ENCODE assay signal across 29 mouse cellular contexts in genomic region chr3:142546690-142547089, GRCm38 (mm10). TPM values are rescaled to one million over a fixed set of nuclear protein-coding genes. Genes with fewer than 3 reads are reported as not detected.
DNase-seq lines count a peak whose midpoint lies in the region; ATAC-seq and TF ChIP-seq lines count a peak whose summit lies in the region.
"Had no signal": no experiment of that assay in that cellular context is flagged by ENCODE, and none has a peak within 500 bp of the region (broad histone marks: within the 10 kb centered on the region; RNA-seq: fewer than 3 reads in every experiment).

No protein-coding gene starts in this region.

- H3K4me3 ChIP-seq in midbrain, postnatal 0 days (ENCODE audit: low read depth, low read length): no peak overlapping the region
- no peak overlapping the region for H3K4me3 ChIP-seq in midbrain, embryonic 15.5 days
- H3K4me3 ChIP-seq: embryonic facial prominence, embryonic 13.5 days; erythroblast, embryonic 14.5 days; forebrain, embryonic 13.5 days; heart, embryonic 15.5 days; limb, embryonic 10.5 days; midbrain, embryonic 13.5 days; myocyte; neural tube, embryonic 15.5 days; stomach, embryonic 15.5 days had no signal

- H3K36me3 ChIP-seq in midbrain, postnatal 0 days (ENCODE audit: insufficient read depth, low read length): no peaks in the 10 kb centered on the region
- no peaks in the 10 kb centered on the region for H3K36me3 ChIP-seq in midbrain, embryonic 15.5 days (replicated peaks)
- H3K36me3 ChIP-seq: embryonic facial prominence, embryonic 13.5 days; heart, embryonic 15.5 days; limb, embryonic 10.5 days; midbrain, embryonic 13.5 days; neural tube, embryonic 15.5 days; stomach, embryonic 15.5 days had no signal

- no peaks in the 10 kb centered on the region for H3K9me3 ChIP-seq in midbrain, postnatal 0 days (ENCODE audit: low read length)
- H3K9me3 ChIP-seq in midbrain, embryonic 15.5 days: no peaks in the 10 kb centered on the region
- H3K9me3 ChIP-seq: embryonic facial prominence, embryonic 13.5 days; forebrain, embryonic 13.5 days; heart, embryonic 15.5 days; limb, embryonic 10.5 days; midbrain, embryonic 13.5 days; neural tube, embryonic 15.5 days; stomach, embryonic 15.5 days had no signal

- H3K4me2 ChIP-seq in midbrain, postnatal 0 days (ENCODE audit: low read depth, low read length, poor library complexity, severe bottlenecking): no peak overlapping the region
- H3K4me2 ChIP-seq in midbrain, embryonic 15.5 days: no peak overlapping the region
- H3K4me2 ChIP-seq: embryonic facial prominence, embryonic 13.5 days; forebrain, embryonic 13.5 days; heart, embryonic 15.5 days; midbrain, embryonic 13.5 days; neural tube, embryonic 15.5 days; stomach, embryonic 15.5 days had no signal

- no peak for ATAC-seq in midbrain, postnatal 0 days (ENCODE audit: low FRiP score)
- ATAC-seq in midbrain, embryonic 15.5 days (replicated peaks): no peak
- ATAC-seq in monocyte, adult 5-6 weeks (replicated peaks; ENCODE audit: insufficient number of reproducible peaks, low FRiP score, low TSS enrichment, poor library complexity, severe bottlenecking): no peak
- ATAC-seq: forebrain, embryonic 13.5 days; hindbrain, embryonic 16.5 days; liver, postnatal 0 days; lung, postnatal 0 days; midbrain, embryonic 13.5 days had no signal

- no peak for TF ChIP-seq CTCF in midbrain, postnatal 0 days (IDR thresholded peaks at IDR 0.05)
- TF ChIP-seq CTCF in brain, embryonic 14.5 days (IDR thresholded peaks at IDR 0.05; ENCODE audit: borderline replicate concordance, extremely low read depth, insufficient read depth, insufficient read length): no peak

- WGBS in midbrain, postnatal 0 days: 82% methylated on average over 3 of the region's 3 CpGs
- 83% methylated on average over 3 of the region's 3 CpGs for WGBS in midbrain, embryonic 15.5 days

- no peak for TF ChIP-seq POLR2A in brain, embryonic 14.5 days (IDR thresholded peaks at IDR 0.05; ENCODE audit: borderline replicate concordance, extremely low read depth, insufficient read depth, insufficient read length, poor library complexity, severe bottlenecking)

- H3K9ac ChIP-seq in midbrain, postnatal 0 days (replicated peaks; ENCODE audit: low read length, poor library complexity, severe bottlenecking): no peak overlapping the region
- H3K9ac ChIP-seq in midbrain, embryonic 15.5 days: no peak overlapping the region
- H3K9ac ChIP-seq: embryonic facial prominence, embryonic 13.5 days; forebrain, embryonic 13.5 days; heart, embryonic 15.5 days; liver, postnatal 0 days; midbrain, embryonic 13.5 days; neural tube, embryonic 15.5 days; stomach, embryonic 15.5 days had no signal

- no peak overlapping the region for H3K27ac ChIP-seq in midbrain, postnatal 0 days (ENCODE audit: low read depth, low read length)
- no peak overlapping the region for H3K27ac ChIP-seq in midbrain, embryonic 15.5 days
- H3K27ac ChIP-seq: embryonic facial prominence, embryonic 13.5 days; forebrain, embryonic 13.5 days; heart, embryonic 15.5 days; limb, embryonic 10.5 days; midbrain, embryonic 13.5 days; neural tube, embryonic 15.5 days; stomach, embryonic 15.5 days had no signal

- no peaks in the 10 kb centered on the region for H3K27me3 ChIP-seq in midbrain, postnatal 0 days (ENCODE audit: insufficient read depth, low read length)
- H3K27me3 ChIP-seq in midbrain, embryonic 15.5 days (replicated peaks): no peaks in the 10 kb centered on the region
- H3K27me3 ChIP-seq: embryonic facial prominence, embryonic 13.5 days; forebrain, embryonic 13.5 days; heart, embryonic 15.5 days; midbrain, embryonic 13.5 days; neural tube, embryonic 15.5 days; stomach, embryonic 15.5 days had no signal

- H3K4me1 ChIP-seq in midbrain, postnatal 0 days (ENCODE audit: insufficient read depth, low read length): no peaks in the 10 kb centered on the region
- H3K4me1 ChIP-seq in midbrain, embryonic 15.5 days: no peaks in the 10 kb centered on the region
- H3K4me1 ChIP-seq: embryonic facial prominence, embryonic 13.5 days; forebrain, embryonic 13.5 days; heart, embryonic 15.5 days; limb, embryonic 10.5 days; midbrain, embryonic 13.5 days; neural tube, embryonic 15.5 days; stomach, embryonic 15.5 days had no signal

- peak; percentile 9 for DNase-seq in kidney, adult 11 months
- DNase-seq in kidney, postnatal 10 days: no peak
- DNase-seq in midbrain, postnatal 0 days (ENCODE audit: low spot score): peak; percentile 45
- peak; percentile 54 for DNase-seq in brain, embryonic 14.5 days (ENCODE audit: low read depth)
- DNase-seq in gastrocnemius, adult 18-20 months (ENCODE audit: low spot score): no peak
- DNase-seq in ovary, postnatal 36 days (ENCODE audit: low spot score): no peak
- DNase-seq: cerebellum, adult 18-20 months; kidney, adult 18-20 months; liver; liver, postnatal 0 days; thymus, postnatal 36 days had no signal

RNA-seq across cellular contexts. Expression of gene Gbp3, which starts 13.1 kb away (rescaled TPM):
- total RNA-seq in midbrain, postnatal 0 days (2014; rRNA removed): 3.1 and 3.5 TPM in 2 replicates
- 2.3 and 3.6 TPM in 2 replicates for polyA plus RNA-seq in midbrain, postnatal 0 days (2015; fragmentation: Nextera tagmentation; extraction: Ambion mirVana)
- 1.1 and 1.5 TPM in 2 replicates for polyA plus RNA-seq in midbrain, embryonic 15.5 days (2015; fragmentation: Nextera tagmentation; extraction: Ambion mirVana)
- 0.62 and 1.1 TPM in 2 replicates for polyA plus RNA-seq in brain, embryonic 14.5 days (2012; rRNA removed)
- total RNA-seq in monocyte, adult 5-6 weeks (2017): 30.7 to 52.2 TPM (median 39.1 TPM) in 3 replicates
- total RNA-seq in gastrocnemius, adult 18-20 months (2021): 1 to 10 TPM; 1.6 to 4.3 TPM
- polyA plus RNA-seq: erythroblast, embryonic 14.5 days had no signal

RNA-seq across cellular contexts. Expression of gene Gbp7, which starts 16.5 kb away (rescaled TPM):
- total RNA-seq in midbrain, postnatal 0 days (2014; rRNA removed): 2.5 and 2.8 TPM in 2 replicates
- 3.0 and 3.1 TPM in 2 replicates for polyA plus RNA-seq in midbrain, postnatal 0 days (2015; fragmentation: Nextera tagmentation; extraction: Ambion mirVana)
- 2.1 and 2.5 TPM in 2 replicates for polyA plus RNA-seq in midbrain, embryonic 15.5 days (2015; fragmentation: Nextera tagmentation; extraction: Ambion mirVana)
- 0.30 and 0.62 TPM in 2 replicates for polyA plus RNA-seq in brain, embryonic 14.5 days (2012; rRNA removed)
- total RNA-seq in monocyte, adult 5-6 weeks (2017): 13.6 to 60.0 TPM (median 22.9 TPM) in 3 replicates
- 1 to 10 TPM; 2.8 to 6.9 TPM for total RNA-seq in gastrocnemius, adult 18-20 months (2021)

RNA-seq across cellular contexts. Expression of gene Gbp2b, which starts 48.0 kb away (rescaled TPM):
- total RNA-seq in midbrain, postnatal 0 days (2014; rRNA removed): not detected in 2 replicates
- polyA plus RNA-seq in midbrain, postnatal 0 days (2015; fragmentation: Nextera tagmentation; extraction: Ambion mirVana): not detected in 2 replicates
- not detected in 2 replicates for polyA plus RNA-seq in midbrain, embryonic 15.5 days (2015; fragmentation: Nextera tagmentation; extraction: Ambion mirVana)
- not detected in 2 replicates for polyA plus RNA-seq in brain, embryonic 14.5 days (2012; rRNA removed)
- total RNA-seq in monocyte, adult 5-6 weeks (2017): 0.29 to 0.64 TPM in 2 of 3 replicates, not detected in the other
- total RNA-seq in gastrocnemius, adult 18-20 months (2021): under 1 TPM in 1 of 2 experiments, not detected in 1; 0.19 TPM
- total RNA-seq: gastrocnemius, adult 8-10 months; hematopoietic stem cell, adult 5-6 weeks; left cerebral cortex, adult 18-20 months; megakaryocyte, adult 5-6 weeks had no signal
- polyA plus RNA-seq: embryonic facial prominence, embryonic 13.5 days; erythroblast, embryonic 14.5 days; forebrain, embryonic 13.5 days; frontal cortex, adult 2 months; heart, embryonic 15.5 days; limb, embryonic 10.5 days; midbrain, embryonic 13.5 days; neural tube, embryonic 15.5 days had no signal

RNA-seq across cellular contexts. Expression of gene Gbp5, which starts 52.9 kb away (rescaled TPM):
- total RNA-seq in midbrain, postnatal 0 days (2014; rRNA removed): 0.19 and 1.0 TPM in 2 replicates
- 0.23 and 0.39 TPM in 2 replicates for polyA plus RNA-seq in midbrain, postnatal 0 days (2015; fragmentation: Nextera tagmentation; extraction: Ambion mirVana)
- 0.22 and 0.30 TPM in 2 replicates for polyA plus RNA-seq in midbrain, embryonic 15.5 days (2015; fragmentation: Nextera tagmentation; extraction: Ambion mirVana)
- polyA plus RNA-seq in brain, embryonic 14.5 days (2012; rRNA removed): 0.10 and 0.11 TPM in 2 replicates
- total RNA-seq in monocyte, adult 5-6 weeks (2017): 12.7 to 31.6 TPM (median 16.9 TPM) in 3 replicates
- total RNA-seq in gastrocnemius, adult 18-20 months (2021): 1 to 10 TPM in 1 of 2 experiments, under 1 TPM in 1; 0.98 to 3.9 TPM
- polyA plus RNA-seq: erythroblast, embryonic 14.5 days; forebrain, embryonic 13.5 days; myocyte had no signal

Comparison
In these comparisons a context has a peak if more than half of its experiments do, and no peak if none do; other contexts are left out.
1. DNase-seq: peak in kidney, adult 11 months (single experiment), midbrain, postnatal 0 days (single experiment) and brain, embryonic 14.5 days (single experiment); none in kidney, postnatal 10 days (single experiment), gastrocnemius, adult 18-20 months (single experiment) and ovary, postnatal 36 days (single experiment).